Mouse (Mus musculus): ENCODE measurements around the gene Polr2i.
A peak's percentile ranks its signal among the peaks of the same experiment; 100 is the strongest.

Polr2i gene

DNA sequence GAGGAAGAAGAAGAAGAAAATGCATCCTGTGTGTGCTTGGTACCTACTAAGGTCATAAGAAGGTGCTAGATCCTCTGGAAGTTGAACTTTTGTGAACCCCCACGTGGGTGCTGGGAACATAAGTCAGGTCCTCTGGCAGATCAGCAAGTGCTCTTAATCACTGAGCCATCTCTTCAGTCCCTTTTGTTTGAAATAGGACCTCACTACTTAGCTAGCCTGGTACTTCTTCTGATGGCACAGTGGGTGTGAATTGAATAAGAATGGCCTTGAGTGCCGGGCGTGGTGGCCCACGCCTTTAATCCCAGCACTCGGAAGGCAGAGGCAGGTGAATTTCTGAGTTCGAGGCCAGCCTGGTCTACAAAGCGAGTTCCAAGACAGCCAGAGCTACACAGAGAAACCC, 34.2 kb downstream of the Polr2i start:
- DNase-seq (ENCODE audit: low read depth), result no peak

DNA sequence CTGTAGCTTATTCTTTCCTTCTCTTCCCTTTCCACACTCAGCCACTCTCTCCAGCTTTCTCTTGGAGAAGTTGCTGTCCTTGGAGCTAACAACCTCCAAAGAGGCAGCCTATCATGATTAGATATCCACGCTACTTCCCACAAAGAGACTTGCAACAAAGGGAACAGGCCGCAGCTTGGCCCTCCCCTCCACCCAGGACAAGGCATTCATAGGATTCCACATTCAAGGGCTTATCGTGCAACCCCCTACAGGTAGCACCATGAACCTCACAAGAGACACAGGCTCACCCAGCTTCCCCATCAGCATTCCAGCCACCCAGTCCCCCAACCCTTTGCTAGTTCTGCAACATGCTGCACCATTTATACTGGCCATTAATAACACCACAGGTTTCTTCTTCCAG, 35.0 kb downstream of the Polr2i start:
- no peak for DNase-seq (ENCODE audit: low read depth)

DNA sequence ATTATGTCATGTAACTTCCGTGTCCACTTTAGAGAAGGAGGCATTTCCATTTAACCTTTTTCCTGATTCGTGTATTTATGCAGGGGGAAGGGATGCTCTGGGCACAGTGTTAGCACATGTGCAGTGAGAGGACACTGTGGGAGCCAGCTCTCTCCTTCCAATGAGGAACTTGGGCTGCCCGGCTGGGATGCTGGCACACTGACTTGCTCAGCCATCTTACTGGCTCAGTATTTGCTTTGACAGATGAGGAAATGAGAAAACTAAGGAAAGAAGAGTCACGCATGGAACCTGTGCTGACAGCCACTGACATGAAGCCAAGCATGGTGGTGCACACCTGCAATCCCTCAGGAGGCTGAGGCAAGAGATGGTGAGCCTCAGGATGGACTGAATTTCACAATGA, 37.9 kb downstream of the Polr2i start:
- DNase-seq (ENCODE audit: low read depth), result no peak

DNA sequence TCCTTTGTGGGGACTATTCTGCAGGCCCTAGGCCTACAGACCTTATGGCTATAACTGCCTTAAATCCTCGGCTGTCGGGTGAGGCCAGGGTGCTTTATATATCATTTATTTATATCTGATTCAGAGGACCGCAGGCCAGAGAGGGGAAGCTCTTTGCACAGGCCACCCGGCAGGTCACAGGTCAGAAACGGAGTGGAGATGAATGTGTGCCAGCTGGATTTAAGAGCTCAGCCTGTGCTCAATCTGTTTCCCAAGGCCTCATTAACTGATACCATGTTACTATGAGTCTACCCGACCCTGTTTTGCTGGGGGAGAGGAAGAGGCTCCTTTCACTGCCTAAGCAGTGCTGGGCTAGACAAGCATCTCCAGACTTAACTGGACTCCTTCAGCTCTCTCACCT, 42.6 kb downstream of the Polr2i start:
- no peak for DNase-seq (ENCODE audit: low read depth)

DNA sequence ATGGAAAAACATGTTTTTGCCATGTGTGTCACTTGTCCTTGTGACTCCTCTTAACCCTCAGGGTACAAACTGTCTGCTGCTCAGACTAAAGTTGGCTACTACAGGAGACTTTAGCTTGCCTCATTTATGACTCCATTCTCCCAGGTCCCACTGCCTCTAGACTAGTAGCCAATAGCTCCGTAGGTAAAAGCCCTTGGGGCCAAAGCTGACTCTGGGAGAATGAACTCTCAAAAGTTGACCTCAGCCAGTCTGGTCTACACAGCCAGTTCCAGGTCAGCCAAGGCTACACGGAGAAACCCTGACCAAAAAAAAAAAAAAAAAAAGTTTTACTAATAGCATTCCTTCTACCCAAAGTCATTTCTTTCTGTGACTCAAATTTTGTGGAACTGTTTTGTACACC, 47.2 kb downstream of the Polr2i start:
- DNase-seq (ENCODE audit: low read depth), result no peak

DNA sequence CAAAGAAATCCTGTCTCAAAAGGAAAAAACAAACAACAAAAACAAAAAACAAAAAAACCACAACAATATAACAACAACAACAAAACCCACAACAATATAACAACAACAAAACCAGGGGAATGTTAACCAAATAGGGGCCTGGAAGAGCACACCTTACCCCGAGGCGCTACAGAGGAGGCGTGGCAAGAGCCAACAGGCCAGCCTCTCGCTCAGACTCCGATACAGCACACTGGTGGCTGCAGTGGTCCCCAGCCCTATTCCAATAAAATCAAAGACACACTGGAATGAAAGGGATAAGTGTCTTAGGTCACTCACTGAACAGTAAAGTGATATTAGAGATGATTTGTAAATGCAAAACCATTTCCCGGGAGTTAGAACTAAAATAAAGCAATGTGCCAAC, 47.8 kb downstream of the Polr2i start:
- no peak for DNase-seq (ENCODE audit: low read depth)

DNA sequence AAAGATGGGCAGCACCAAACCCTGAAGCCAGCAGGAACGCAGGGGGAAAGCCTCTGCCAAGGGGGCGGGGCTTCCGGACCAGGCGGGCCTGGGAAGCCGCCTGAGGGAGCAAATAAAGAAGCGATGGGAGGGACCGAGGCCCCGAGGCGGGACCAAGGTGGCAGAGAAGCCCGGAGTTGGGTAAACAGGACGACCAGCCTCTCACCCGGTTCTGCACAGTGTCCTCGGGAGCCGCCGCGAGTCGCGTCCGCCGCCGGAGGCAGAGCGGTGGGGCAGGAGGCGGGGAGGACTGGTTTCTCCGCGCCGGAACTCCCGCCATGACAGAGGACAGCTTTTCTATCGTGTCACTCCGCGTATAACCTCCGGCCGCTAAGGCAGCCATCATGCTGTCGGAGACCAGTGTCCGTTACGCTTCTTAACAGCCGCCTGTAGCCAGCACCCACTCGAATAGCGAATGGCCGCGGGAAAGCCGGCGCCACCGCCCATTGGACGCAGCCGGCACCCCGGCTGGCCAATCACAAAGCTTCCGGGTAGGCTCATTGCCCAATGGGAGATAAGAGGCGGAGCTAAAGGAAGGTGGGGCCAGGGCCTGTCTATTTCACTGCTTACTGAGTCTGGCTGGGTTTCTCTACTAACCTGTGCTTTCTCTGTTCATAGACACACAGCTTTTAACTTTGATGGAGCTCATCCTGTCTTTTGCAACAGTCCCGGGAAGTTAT, 48.4 kb downstream of the Polr2i start, which contains the start of the genes Thap8 and Wdr62:
Gene Thap8 (plus strand): TSS at position 144 of the 719 bp plus-strand sequence.
Gene Wdr62 (minus strand): TSS at position 469 of the 719 bp plus-strand sequence.
- DNase-seq (ENCODE audit: low read depth), result peak; percentile 91

DNA sequence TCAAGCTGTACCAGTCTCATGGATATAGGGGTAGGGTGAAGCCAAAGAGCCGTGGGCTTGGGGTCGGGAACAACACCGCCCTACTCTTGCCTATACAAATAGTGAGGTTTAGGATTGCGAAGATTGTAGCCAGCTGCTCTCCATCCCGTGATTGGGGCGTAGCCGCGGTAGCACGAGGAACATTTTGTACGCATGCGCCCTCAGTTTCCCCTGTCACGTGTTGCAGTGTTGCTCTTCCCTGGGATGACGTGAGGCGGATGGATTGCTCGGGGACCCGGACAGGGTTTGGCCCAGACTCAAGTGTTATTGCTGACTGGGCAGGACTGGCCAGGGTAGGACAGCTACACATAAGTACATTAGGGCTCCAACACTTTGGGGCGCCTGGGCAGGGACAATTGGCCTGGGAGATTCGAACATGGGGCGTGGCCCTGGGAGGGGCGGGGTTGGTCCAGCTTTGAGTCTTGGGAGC, 49.0 kb downstream of the Polr2i start:
- DNase-seq (ENCODE audit: low read depth), result peak; percentile 72

DNA sequence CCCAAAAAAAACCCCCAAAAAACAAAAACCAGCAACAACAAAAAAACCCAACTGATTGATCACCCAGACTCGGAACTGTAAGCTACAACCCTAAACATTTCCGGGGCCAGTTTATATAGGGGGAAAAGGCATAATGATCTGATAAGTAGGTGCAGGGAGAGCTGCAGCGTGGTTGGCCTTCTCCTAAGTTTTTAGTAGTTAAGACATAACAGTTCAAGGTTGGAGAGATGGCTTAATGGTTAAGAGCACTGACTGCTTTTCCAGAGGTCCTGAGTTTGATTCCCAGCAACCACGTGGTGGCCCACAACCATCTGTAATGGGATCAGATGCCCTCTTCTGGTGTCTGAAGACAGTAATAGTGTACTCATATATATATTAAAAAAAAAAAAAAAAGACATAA, 49.8 kb downstream of the Polr2i start:
- DNase-seq (ENCODE audit: low read depth), result no peak

DNA sequence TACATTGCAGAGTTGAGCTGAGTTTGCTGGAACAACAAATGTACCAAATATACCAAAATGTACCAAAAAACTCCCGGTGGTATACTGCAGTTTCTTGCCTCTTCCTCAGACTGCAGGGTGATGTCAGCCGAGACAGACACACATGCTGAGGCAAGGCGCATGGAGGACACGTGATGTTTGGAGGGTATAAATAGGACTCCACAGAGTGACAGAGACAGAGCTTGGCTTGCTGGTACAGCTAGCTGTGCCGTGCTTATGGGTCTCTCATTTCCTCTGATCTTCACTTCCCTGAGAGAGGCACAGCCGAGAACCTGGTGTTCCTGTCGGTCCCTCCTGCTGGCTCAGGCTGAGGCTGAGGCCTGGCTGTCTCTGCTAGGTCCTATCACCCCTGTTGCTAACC, 51.0 kb downstream of the Polr2i start:
- DNase-seq (ENCODE audit: low read depth), result no peak
